Mouse (Mus musculus): Measurements from ENCODE around the gene Fndc3b. TPM values are rescaled to one million over a fixed set of nuclear protein-coding genes. Genes with fewer than 3 reads are reported as not detected.

Gene Fndc3b
- polyA plus RNA-seq, 1 experiment, result 23.7 TPM

- no peaks in the 10 kb centered on the region for H3K79me2 ChIP-seq (ENCODE audit: control insufficient read depth, insufficient read depth)
- no peaks in the 10 kb centered on the region for H3K27me3 ChIP-seq (ENCODE audit: control insufficient read depth, insufficient read depth, insufficient read length)
- H3K79me3 ChIP-seq (ENCODE audit: low read depth), result no peaks in the 10 kb centered on the region
- TF ChIP-seq FOSL1 (IDR thresholded peaks at IDR 0.05; ENCODE audit: insufficient read depth, low read length, poor library complexity, severe bottlenecking) (no peak), CTCF (IDR thresholded peaks at IDR 0.05; ENCODE audit: control insufficient read depth, insufficient read depth, insufficient read length) (no peak), MYOG (IDR thresholded peaks at IDR 0.05; ENCODE audit: control insufficient read depth, extremely low read depth, insufficient read length) (no peak), USF1 (IDR thresholded peaks at IDR 0.05; ENCODE audit: low read depth) (no peak), MYOD1 (IDR thresholded peaks at IDR 0.05; ENCODE audit: control insufficient read depth, insufficient read length, low read depth) (no peak), MAX (IDR thresholded peaks at IDR 0.05) (no peak), CEBPB (IDR thresholded peaks at IDR 0.05; ENCODE audit: low read depth) (no peak)
- H3ac ChIP-seq (ENCODE audit: control insufficient read depth, insufficient read length, low read depth), result no peak overlapping the region
- H3K4me3 ChIP-seq (ENCODE audit: insufficient read depth, poor library complexity, severe bottlenecking), result no peak overlapping the region
- peaks cover 47% of the 10 kb centered on the region for H3K36me3 ChIP-seq (ENCODE audit: control insufficient read depth, insufficient read depth)
Observed at GRCm38 (mm10) chr3:27430621-27431263, 280.4 kb downstream of the Fndc3b start.

GRCm38 (mm10) chr3:27427406-27427805, 283.7 kb downstream of the Fndc3b start:
- Histone ChIP-seq H3K79me2 (ENCODE audit: control insufficient read depth, insufficient read depth) (no peaks in the 10 kb centered on the region), H3K79me3 (ENCODE audit: low read depth) (no peaks in the 10 kb centered on the region), H3K4me3 (ENCODE audit: insufficient read depth, poor library complexity, severe bottlenecking) (no peak overlapping the region), H3K27me3 (ENCODE audit: control insufficient read depth, insufficient read depth, insufficient read length) (no peaks in the 10 kb centered on the region), H3K36me3 (ENCODE audit: control insufficient read depth, insufficient read depth) (peaks cover 47% of the 10 kb centered on the region), H3ac (ENCODE audit: control insufficient read depth, insufficient read length, low read depth) (no peak overlapping the region)
- TF ChIP-seq CEBPB (IDR thresholded peaks at IDR 0.05; ENCODE audit: low read depth) (no peak), MAX (IDR thresholded peaks at IDR 0.05) (no peak), MYOD1 (IDR thresholded peaks at IDR 0.05; ENCODE audit: control insufficient read depth, insufficient read length, low read depth) (no peak), FOSL1 (IDR thresholded peaks at IDR 0.05; ENCODE audit: insufficient read depth, low read length, poor library complexity, severe bottlenecking) (no peak), CTCF (IDR thresholded peaks at IDR 0.05; ENCODE audit: control insufficient read depth, insufficient read depth, insufficient read length) (no peak), USF1 (IDR thresholded peaks at IDR 0.05; ENCODE audit: low read depth) (no peak), MYOG (IDR thresholded peaks at IDR 0.05; ENCODE audit: control insufficient read depth, extremely low read depth, insufficient read length) (no peak)

GRCm38 (mm10) chr3:27424049-27424667, 286.9 kb downstream of the Fndc3b start:
- Histone ChIP-seq H3ac (ENCODE audit: control insufficient read depth, insufficient read length, low read depth) (no peak overlapping the region), H3K79me3 (ENCODE audit: low read depth) (no peaks in the 10 kb centered on the region), H3K36me3 (ENCODE audit: control insufficient read depth, insufficient read depth) (peaks cover 50% of the 10 kb centered on the region), H3K4me3 (ENCODE audit: insufficient read depth, poor library complexity, severe bottlenecking) (no peak overlapping the region), H3K27me3 (ENCODE audit: control insufficient read depth, insufficient read depth, insufficient read length) (no peaks in the 10 kb centered on the region), H3K79me2 (ENCODE audit: control insufficient read depth, insufficient read depth) (no peaks in the 10 kb centered on the region)
- TF ChIP-seq MYOD1 (IDR thresholded peaks at IDR 0.05; ENCODE audit: control insufficient read depth, insufficient read length, low read depth) (no peak), USF1 (IDR thresholded peaks at IDR 0.05; ENCODE audit: low read depth) (no peak), MAX (IDR thresholded peaks at IDR 0.05) (no peak), FOSL1 (IDR thresholded peaks at IDR 0.05; ENCODE audit: insufficient read depth, low read length, poor library complexity, severe bottlenecking) (no peak), MYOG (IDR thresholded peaks at IDR 0.05; ENCODE audit: control insufficient read depth, extremely low read depth, insufficient read length) (no peak), CTCF (IDR thresholded peaks at IDR 0.05; ENCODE audit: control insufficient read depth, insufficient read depth, insufficient read length) (no peak), CEBPB (IDR thresholded peaks at IDR 0.05; ENCODE audit: low read depth) (no peak)

GRCm38 (mm10) chr3:27422521-27422920, 288.6 kb downstream of the Fndc3b start:
- no peaks in the 10 kb centered on the region for H3K79me2 ChIP-seq (ENCODE audit: control insufficient read depth, insufficient read depth)
- no peak overlapping the region for H3K4me3 ChIP-seq (ENCODE audit: insufficient read depth, poor library complexity, severe bottlenecking)
- H3K79me3 ChIP-seq (ENCODE audit: low read depth), result no peaks in the 10 kb centered on the region
- H3K36me3 ChIP-seq (ENCODE audit: control insufficient read depth, insufficient read depth), result peaks cover 55% of the 10 kb centered on the region
- H3ac ChIP-seq (ENCODE audit: control insufficient read depth, insufficient read length, low read depth), result no peak overlapping the region
- TF ChIP-seq CEBPB (IDR thresholded peaks at IDR 0.05; ENCODE audit: low read depth), result no peak
- TF ChIP-seq MYOG (IDR thresholded peaks at IDR 0.05; ENCODE audit: control insufficient read depth, extremely low read depth, insufficient read length), result no peak
- no peak for TF ChIP-seq MAX (IDR thresholded peaks at IDR 0.05)
- no peak for TF ChIP-seq USF1 (IDR thresholded peaks at IDR 0.05; ENCODE audit: low read depth)
- no peak for TF ChIP-seq CTCF (IDR thresholded peaks at IDR 0.05; ENCODE audit: control insufficient read depth, insufficient read depth, insufficient read length)
- no peak for TF ChIP-seq FOSL1 (IDR thresholded peaks at IDR 0.05; ENCODE audit: insufficient read depth, low read length, poor library complexity, severe bottlenecking)
- H3K27me3 ChIP-seq (ENCODE audit: control insufficient read depth, insufficient read depth, insufficient read length), result no peaks in the 10 kb centered on the region

GRCm38 (mm10) chr3:27421980-27422379, 289.1 kb downstream of the Fndc3b start:
- Histone ChIP-seq H3ac (ENCODE audit: control insufficient read depth, insufficient read length, low read depth) (no peak overlapping the region), H3K4me3 (ENCODE audit: insufficient read depth, poor library complexity, severe bottlenecking) (no peak overlapping the region), H3K27me3 (ENCODE audit: control insufficient read depth, insufficient read depth, insufficient read length) (no peaks in the 10 kb centered on the region), H3K79me3 (ENCODE audit: low read depth) (no peaks in the 10 kb centered on the region), H3K79me2 (ENCODE audit: control insufficient read depth, insufficient read depth) (no peaks in the 10 kb centered on the region), H3K36me3 (ENCODE audit: control insufficient read depth, insufficient read depth) (peaks cover 60% of the 10 kb centered on the region)
- TF ChIP-seq FOSL1 (IDR thresholded peaks at IDR 0.05; ENCODE audit: insufficient read depth, low read length, poor library complexity, severe bottlenecking), result no peak

- Histone ChIP-seq H3K79me3 (ENCODE audit: low read depth) (no peaks in the 10 kb centered on the region), H3K36me3 (ENCODE audit: control insufficient read depth, insufficient read depth) (peaks cover 53% of the 10 kb centered on the region), H3K4me3 (ENCODE audit: insufficient read depth, poor library complexity, severe bottlenecking) (no peak overlapping the region), H3K79me2 (ENCODE audit: control insufficient read depth, insufficient read depth) (no peaks in the 10 kb centered on the region), H3K27me3 (ENCODE audit: control insufficient read depth, insufficient read depth, insufficient read length) (no peaks in the 10 kb centered on the region), H3ac (ENCODE audit: control insufficient read depth, insufficient read length, low read depth) (no peak overlapping the region)
- TF ChIP-seq MYOD1 (IDR thresholded peaks at IDR 0.05; ENCODE audit: control insufficient read depth, insufficient read length, low read depth) (no peak), MYOG (IDR thresholded peaks at IDR 0.05; ENCODE audit: control insufficient read depth, extremely low read depth, insufficient read length) (no peak), USF1 (IDR thresholded peaks at IDR 0.05; ENCODE audit: low read depth) (no peak), MAX (IDR thresholded peaks at IDR 0.05) (no peak), FOSL1 (IDR thresholded peaks at IDR 0.05; ENCODE audit: insufficient read depth, low read length, poor library complexity, severe bottlenecking) (no peak), CEBPB (IDR thresholded peaks at IDR 0.05; ENCODE audit: low read depth) (no peak), CTCF (IDR thresholded peaks at IDR 0.05; ENCODE audit: control insufficient read depth, insufficient read depth, insufficient read length) (no peak)
Observed at GRCm38 (mm10) chr3:27418602-27419001, 292.5 kb downstream of the Fndc3b start.

All from C2C12 (cell line).